Mouse (Mus musculus): ENCODE results near the gene Tacr2.

DNA sequence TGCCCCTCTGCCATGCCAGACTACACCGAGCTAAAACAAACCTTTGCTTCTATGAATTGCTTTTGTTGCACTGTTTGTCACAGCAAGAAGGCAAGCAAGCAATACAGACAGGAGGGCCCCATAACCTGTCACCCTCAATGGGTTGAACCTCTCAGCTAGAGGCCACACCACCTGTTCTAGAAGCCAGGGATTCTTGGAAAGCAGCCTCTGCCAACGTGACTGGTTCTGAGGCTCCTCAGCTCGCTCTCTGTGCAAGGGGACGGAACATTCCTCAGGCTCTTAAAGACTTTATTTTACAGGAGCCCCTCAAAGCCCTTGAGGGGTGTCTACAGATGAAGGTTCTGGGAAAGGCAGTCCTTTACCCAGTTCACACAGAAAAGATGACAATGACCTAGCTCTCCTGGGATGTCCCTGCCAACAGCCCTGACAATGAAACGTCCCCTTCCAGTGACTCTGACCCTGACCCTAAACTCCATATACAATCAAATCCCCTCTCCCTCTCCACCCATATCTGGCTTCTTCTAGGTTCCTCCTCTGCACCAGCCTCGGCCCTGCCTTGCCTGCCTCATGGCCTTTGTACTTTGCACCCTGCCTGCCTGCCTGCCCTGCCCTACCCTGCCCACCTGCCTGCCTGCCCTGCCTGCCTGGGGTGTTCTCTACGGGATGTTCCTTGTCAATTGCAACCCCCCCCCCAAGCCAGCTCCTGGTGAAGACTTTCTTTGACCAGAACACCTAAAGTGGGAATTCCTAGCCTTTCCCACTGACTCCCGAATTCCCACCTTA is 31.3 kb upstream of the Tacr2 start:
- TF ChIP-seq POLR2A (IDR thresholded peaks at IDR 0.05; ENCODE audit: low read depth, low read length) (no peak), CTCF (conservative IDR thresholded peaks at IDR 0.05; ENCODE audit: insufficient read depth, insufficient read length, low read depth, low read length) (no peak)
